Mouse (Mus musculus) myocyte (in vitro differentiated cells): ENCODE measurements at regions not wholly inside any gene's neighbourhood (a gene's known extent, or its start where the extent isn't known, plus 50 kb on each side); places are given as distances from the start of the nearest gene placed in this dataset.

ENCODE experiments used
- H3K27me3 ChIP-seq: one replicate; pipeline ENCODE4 v1.6.1; 2011; ENCODE audit not compliant: control insufficient read depth, insufficient read depth, insufficient read length
- H3K36me3 ChIP-seq: one replicate; pipeline ENCODE4 v1.6.1; 2011; ENCODE audit not compliant: control insufficient read depth, insufficient read depth
- H3K4me2 ChIP-seq: one replicate; pipeline ENCODE4 v1.6.1; 2011; ENCODE audit warnings: low read depth, control low read depth
- H3K4me3 ChIP-seq: one replicate; pipeline ENCODE4 v1.5.1; 2011; ENCODE audit warnings: mild to moderate bottlenecking, control low read depth, moderate library complexity
- H3K79me2 ChIP-seq: one replicate; pipeline ENCODE4 v1.6.1; 2011; ENCODE audit not compliant: control insufficient read depth, insufficient read depth
- H3ac ChIP-seq: one replicate; pipeline ENCODE4 v1.6.1; 2011; ENCODE audit not compliant: control insufficient read depth, insufficient read length
- CEBPB ChIP-seq: IDR thresholded peaks from 2 replicates; pipeline ENCODE4 v1.6.1; 2011; ENCODE audit warnings: mild to moderate bottlenecking, moderate library complexity; ENCODE audit not compliant: poor library complexity, insufficient read depth, severe bottlenecking
- E2F4 ChIP-seq: IDR thresholded peaks from one replicate; pipeline ENCODE4 v1.6.1; 2011; ENCODE audit warnings: mild to moderate bottlenecking, control low read depth, moderate library complexity; ENCODE audit not compliant: insufficient read depth
- MAX ChIP-seq: IDR thresholded peaks from one replicate; pipeline ENCODE4 v1.6.1; 2011; ENCODE audit warnings: low read depth, mild to moderate bottlenecking, control low read depth
- MYOD1 ChIP-seq, 3 experiments: IDR thresholded peaks; one replicate each; pipeline ENCODE4 v1.6.1; 2011; ENCODE audit warnings: control low read depth in 2 of 3, low read depth in 2 of 3, mild to moderate bottlenecking in 2 of 3, moderate library complexity in 1 of 3; ENCODE audit not compliant: insufficient read length in 2 of 3, control insufficient read depth in 1 of 3
- MYOG ChIP-seq, 3 experiments: IDR thresholded peaks; one replicate each; pipeline ENCODE4 v1.6.1; 2011; ENCODE audit warnings: control low read depth in 2 of 3, low read depth in 2 of 3, mild to moderate bottlenecking in 2 of 3; ENCODE audit not compliant: insufficient read length in 2 of 3, control insufficient read depth in 1 of 3, insufficient read depth in 1 of 3
- POLR2A ChIP-seq: IDR thresholded peaks from one replicate; pipeline ENCODE4 v1.6.1; 2011; ENCODE audit warnings: low read depth, mild to moderate bottlenecking, control low read depth, moderate library complexity; ENCODE audit not compliant: insufficient read length
- POLR2AphosphoS2 ChIP-seq: IDR thresholded peaks from one replicate; pipeline ENCODE4 v1.6.1; 2011; ENCODE audit warnings: low read depth, control low read depth; ENCODE audit not compliant: insufficient read length
- REST ChIP-seq: IDR thresholded peaks from one replicate; pipeline ENCODE4 v1.6.1; 2011; ENCODE audit warnings: mild to moderate bottlenecking, control low read depth, moderate library complexity; ENCODE audit not compliant: insufficient read depth, insufficient read length
- SRF ChIP-seq: IDR thresholded peaks from one replicate; pipeline ENCODE4 v1.6.1; 2011; ENCODE audit warnings: low read depth; ENCODE audit not compliant: control insufficient read depth, insufficient read length
- TCF12 ChIP-seq: IDR thresholded peaks from one replicate; pipeline ENCODE4 v1.6.1; 2011; ENCODE audit warnings: mild to moderate bottlenecking, control low read depth; ENCODE audit not compliant: poor library complexity, insufficient read depth, severe bottlenecking
- TCF3 ChIP-seq: IDR thresholded peaks from one replicate; pipeline ENCODE4 v1.6.1; 2011; ENCODE audit warnings: low read depth, control low read depth; ENCODE audit not compliant: insufficient read length
- USF1 ChIP-seq: IDR thresholded peaks from one replicate; pipeline ENCODE4 v1.6.1; 2011; ENCODE audit warnings: low read depth, mild to moderate bottlenecking, control low read depth, moderate library complexity

- Histone ChIP-seq H3K79me2 (no peaks in the 10 kb centered on the region), H3K36me3 (no peaks in the 10 kb centered on the region), H3K4me2 (no peak overlapping the region), H3K4me3 (no peak overlapping the region), H3ac (no peak overlapping the region), H3K27me3 (no peaks in the 10 kb centered on the region)
- no peak for TF ChIP-seq E2F4
- no peak for TF ChIP-seq USF1
- TF ChIP-seq MYOG (IDR thresholded peaks at IDR 0.05; ENCODE audit: control insufficient read depth in 1 of 3, insufficient read depth in 1 of 3, insufficient read length in 2 of 3, low read depth in 2 of 3), result no peak
- no peak for TF ChIP-seq REST
- no peak for TF ChIP-seq MYOD1 (IDR thresholded peaks at IDR 0.05; ENCODE audit: control insufficient read depth in 1 of 3, insufficient read length in 2 of 3, low read depth in 2 of 3)
- no peak for TF ChIP-seq POLR2AphosphoS2
- TF ChIP-seq TCF3, result no peak
- TF ChIP-seq CEBPB, result no peak
- no peak for TF ChIP-seq MAX
- TF ChIP-seq TCF12, result no peak
- TF ChIP-seq POLR2A, result no peak
- TF ChIP-seq SRF, result no peak
Measured at GRCm38 (mm10) chr10:117539532-117539931, 89.8 kb upstream of the Cpm start.

GRCm38 (mm10) chr10:117538725-117539124, 90.6 kb upstream of the Cpm start:
- H3K79me2 ChIP-seq, result no peaks in the 10 kb centered on the region
- H3K4me3 ChIP-seq, result no peak overlapping the region
- no peak overlapping the region for H3K4me2 ChIP-seq
- H3ac ChIP-seq, result no peak overlapping the region
- TF ChIP-seq CEBPB (no peak), MYOD1 (IDR thresholded peaks at IDR 0.05; ENCODE audit: control insufficient read depth in 1 of 3, insufficient read length in 2 of 3, low read depth in 2 of 3) (no peak), TCF12 (no peak), POLR2A (no peak), MYOG (IDR thresholded peaks at IDR 0.05; ENCODE audit: control insufficient read depth in 1 of 3, insufficient read depth in 1 of 3, insufficient read length in 2 of 3, low read depth in 2 of 3) (no peak), POLR2AphosphoS2 (no peak), TCF3 (no peak), USF1 (no peak), MAX (no peak), REST (no peak), E2F4 (no peak), SRF (no peak)
- H3K36me3 ChIP-seq, result no peaks in the 10 kb centered on the region
- H3K27me3 ChIP-seq, result no peaks in the 10 kb centered on the region

GRCm38 (mm10) chr10:117536769-117537599, 92.3 kb upstream of the Cpm start:
- H3K36me3 ChIP-seq, result no peaks in the 10 kb centered on the region
- H3K79me2 ChIP-seq, result no peaks in the 10 kb centered on the region
- no peak overlapping the region for H3ac ChIP-seq
- TF ChIP-seq POLR2AphosphoS2 (no peak), MYOG (IDR thresholded peaks at IDR 0.05; ENCODE audit: control insufficient read depth in 1 of 3, insufficient read depth in 1 of 3, insufficient read length in 2 of 3, low read depth in 2 of 3) (no peak), MYOD1 (IDR thresholded peaks at IDR 0.05; ENCODE audit: control insufficient read depth in 1 of 3, insufficient read length in 2 of 3, low read depth in 2 of 3) (no peak), MAX (no peak), E2F4 (no peak), TCF12 (no peak), POLR2A (no peak)
- H3K4me3 ChIP-seq, result no peak overlapping the region
- H3K27me3 ChIP-seq, result no peaks in the 10 kb centered on the region
- no peak overlapping the region for H3K4me2 ChIP-seq

- TF ChIP-seq E2F4 (no peak), TCF3 (no peak), TCF12 (no peak), MYOG (IDR thresholded peaks at IDR 0.05; ENCODE audit: control insufficient read depth in 1 of 3, insufficient read depth in 1 of 3, insufficient read length in 2 of 3, low read depth in 2 of 3) (no peak), MAX (no peak), MYOD1 (IDR thresholded peaks at IDR 0.05; ENCODE audit: control insufficient read depth in 1 of 3, insufficient read length in 2 of 3, low read depth in 2 of 3) (no peak), USF1 (no peak), CEBPB (no peak)
- no peak overlapping the region for H3ac ChIP-seq
- H3K36me3 ChIP-seq, result no peaks in the 10 kb centered on the region
- H3K27me3 ChIP-seq, result no peaks in the 10 kb centered on the region
- H3K79me2 ChIP-seq, result no peaks in the 10 kb centered on the region
- H3K4me3 ChIP-seq, result no peak overlapping the region
- no peak overlapping the region for H3K4me2 ChIP-seq
Measured at GRCm38 (mm10) chr10:117535843-117536242, 93.5 kb upstream of the Cpm start.
